Mouse (Mus musculus) heart, postnatal 0 days (tissue): ENCODE results near the gene Evc. TPM values are rescaled to one million over a fixed set of nuclear protein-coding genes. Genes with fewer than 3 reads are reported as not detected.

ENCODE experiments used
- ATAC-seq: fragments of 200-750 bp; cut with Nextera tagmentation; 2 replicates; pipeline ENCODE4 v1.8.0; 2017; ENCODE audit warnings: low read depth, moderate number of reproducible peaks, moderate library complexity; ENCODE audit not compliant: insufficient read depth
- DNase-seq: peaks from one replicate; pipeline ENCODE4 v3.0.0-alpha.2; 2016; ENCODE audit warnings: low spot score
- H3K27ac ChIP-seq: fragments of 300-500 bp; sonication (generic); 2 replicates; pipeline ENCODE4 v1.5.1; 2014; ENCODE audit warnings: low read depth, mild to moderate bottlenecking
- H3K27me3 ChIP-seq: fragments of 300-500 bp; sonication (generic); 2 replicates; pipeline ENCODE4 v1.6.1; 2014; ENCODE audit warnings: low read length, mixed read lengths; ENCODE audit not compliant: control insufficient read depth, insufficient read depth
- H3K36me3 ChIP-seq: fragments of 300-500 bp; sonication (generic); replicated peaks from 2 replicates; pipeline ENCODE4 v1.6.1; 2014; ENCODE audit warnings: low read length, mixed read lengths; ENCODE audit not compliant: control insufficient read depth, insufficient read depth
- H3K4me1 ChIP-seq: fragments of 300-500 bp; sonication (generic); 2 replicates; pipeline ENCODE4 v1.6.1; 2014; ENCODE audit warnings: antibody characterized with exemption; ENCODE audit not compliant: control insufficient read depth, insufficient read depth
- H3K4me2 ChIP-seq: fragments of 300-500 bp; sonication (generic); 2 replicates; pipeline ENCODE4 v1.6.1; 2014; ENCODE audit warnings: low read depth, mild to moderate bottlenecking, low read length, moderate library complexity
- H3K4me3 ChIP-seq: fragments of 300-500 bp; sonication (generic); 2 replicates; pipeline ENCODE4 v1.5.1; 2014; ENCODE audit warnings: low read depth, low read length
- H3K9ac ChIP-seq: fragments of 300-500 bp; sonication (generic); replicated peaks from 2 replicates; pipeline ENCODE4 v1.6.1; 2014; ENCODE audit warnings: low read depth, low read length, mixed read lengths
- H3K9me3 ChIP-seq: fragments of 300-500 bp; sonication (generic); replicated peaks from 2 replicates; pipeline ENCODE4 v1.6.1; 2016; ENCODE audit warnings: low read length; ENCODE audit not compliant: control insufficient read depth
- CTCF ChIP-seq: IDR thresholded peaks from 2 replicates; pipeline ENCODE4 v1.5.1; 2016; ENCODE audit warnings: antibody characterized with exemption, control low read depth, low read depth
- EP300 ChIP-seq: IDR thresholded peaks from 2 replicates; pipeline ENCODE4 v1.6.1; 2016; ENCODE audit warnings: antibody characterized with exemption, low read depth
- WGBS: fragments of 180-500 bp; shearing (Covaris S2); extraction: QIAGEN DNeasy Blood & Tissue Kit; methylation state at CpG from one replicate; pipeline ENCODE4 v1.1.7; 2014; 5-methylcytosine and 5-hydroxymethylcytosine counted together
- polyA plus RNA-seq: library from polyadenylated mRNA; unstranded; fragments of >200 nt; fragmentation: Nextera tagmentation; extraction: Ambion mirVana; gene quantifications from 2 replicates; pipeline ENCODE4 v1.2.1, GENCODE M21; 2015
- total RNA-seq: library from RNA; depleted of rRNA; stranded (reverse); fragments of >200 nt; gene quantifications from 2 replicates; pipeline ENCODE4 v1.2.3, GENCODE M21; 2014; ENCODE audit warnings: low replicate concordance

The Evc gene
- total and polyA plus RNA-seq, 2 experiments from 2014 or later = 1.8 to 2.8 TPM

GRCm38 (mm10) chr5:37254523-37254922, 82.2 kb downstream of the Evc start:
- TF ChIP-seq CTCF (no peak), EP300 (no peak)
- WGBS = 62% methylated on average over 4 of the region's 4 CpGs
- ATAC-seq = no peak

GRCm38 (mm10) chr5:37252101-37252804, 84.4 kb downstream of the Evc start:
- Histone ChIP-seq H3K27me3 (peaks cover 6% of the 10 kb centered on the region; the same call in 1 of the 2 replicates), H3K4me2 (no peak overlapping the region), H3K9ac (no peak overlapping the region), H3K4me3 (no peak overlapping the region), H3K4me1 (no peaks in the 10 kb centered on the region), H3K9me3 (no peaks in the 10 kb centered on the region), H3K36me3 (no peaks in the 10 kb centered on the region), H3K27ac (no peak overlapping the region)
- no peak for ATAC-seq
- no peak for DNase-seq
- TF ChIP-seq CTCF (no peak), EP300 (no peak)
- 69% methylated on average over 9 of the region's 9 CpGs for WGBS

More at GRCm38 (mm10) chr5:37254523-37254922, 82.2 kb downstream of the Evc start:
- Histone ChIP-seq H3K27ac (no peak overlapping the region), H3K9ac (no peak overlapping the region), H3K4me3 (no peak overlapping the region), H3K9me3 (no peaks in the 10 kb centered on the region), H3K4me1 (no peaks in the 10 kb centered on the region), H3K27me3 (no peaks in the 10 kb centered on the region), H3K36me3 (no peaks in the 10 kb centered on the region), H3K4me2 (no peak overlapping the region)
- DNase-seq = no peak

- H3K4me2 ChIP-seq = no peak overlapping the region
- no peak overlapping the region for H3K4me3 ChIP-seq
- WGBS = 59% methylated on average over 3 of the region's 3 CpGs
These were observed 85.1 kb downstream of the Evc start for GRCm38 (mm10) chr5:37251596-37251995.

GRCm38 (mm10) chr5:37248870-37249269, 87.8 kb downstream of the Evc start:
- WGBS = 57% methylated on average over 3 of the region's 3 CpGs
- Histone ChIP-seq H3K4me2 (no peak overlapping the region), H3K9ac (no peak overlapping the region), H3K27ac (no peak overlapping the region), H3K36me3 (no peaks in the 10 kb centered on the region), H3K27me3 (peaks cover 37% of the 10 kb centered on the region), H3K4me3 (no peak overlapping the region), H3K4me1 (no peaks in the 10 kb centered on the region), H3K9me3 (no peaks in the 10 kb centered on the region)
- TF ChIP-seq EP300 = no peak
- DNase-seq (no peak), ATAC-seq (no peak)

More at GRCm38 (mm10) chr5:37251596-37251995, 85.1 kb downstream of the Evc start:
- H3K9ac ChIP-seq = no peak overlapping the region
- no peak for TF ChIP-seq CTCF
- TF ChIP-seq EP300 = no peak
- ATAC-seq (no peak), DNase-seq (no peak)
- no peaks in the 10 kb centered on the region for H3K36me3 ChIP-seq
- H3K27ac ChIP-seq = no peak overlapping the region
- no peaks in the 10 kb centered on the region for H3K9me3 ChIP-seq
- peaks cover 10% of the 10 kb centered on the region for H3K27me3 ChIP-seq
- H3K4me1 ChIP-seq = no peaks in the 10 kb centered on the region

DNA sequence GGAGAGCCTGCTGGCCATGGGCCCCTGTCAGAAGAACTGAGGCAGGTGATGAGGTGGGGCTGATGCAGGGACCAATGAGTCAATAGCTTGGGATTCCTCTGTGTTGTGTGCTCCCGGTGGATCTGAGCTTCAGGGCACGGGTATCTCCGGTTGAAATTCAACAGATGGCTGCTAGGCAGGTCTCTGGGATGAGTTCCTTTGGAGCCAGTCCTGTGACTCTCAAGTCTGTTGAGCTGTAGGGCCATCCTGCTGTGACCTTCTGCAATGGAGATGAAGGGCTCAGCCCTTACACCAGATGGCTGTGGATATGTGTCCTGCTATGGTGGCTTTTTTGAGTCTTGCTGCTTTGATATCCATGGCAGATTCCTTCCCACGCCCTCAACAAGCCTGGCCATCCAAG, 89.2 kb downstream of the Evc start:
- Histone ChIP-seq H3K4me1 (0 out of 2 replicates have a peak, but pooled peaks cover under 1% of the 10 kb centered on the region), H3K4me2 (no peak overlapping the region), H3K4me3 (no peak overlapping the region), H3K27me3 (peaks cover 51% of the 10 kb centered on the region), H3K36me3 (no peaks in the 10 kb centered on the region), H3K27ac (no peak overlapping the region), H3K9me3 (no peaks in the 10 kb centered on the region), H3K9ac (no peak overlapping the region)
- DNase-seq (no peak), ATAC-seq (no peak)
- TF ChIP-seq EP300 = no peak
- TF ChIP-seq CTCF = no peak
- 42% methylated on average over 4 of the region's 4 CpGs for WGBS
